Mouse (Mus musculus) neural tube, embryonic 15.5 days (tissue): ENCODE measurements at regions not wholly inside any gene's neighbourhood (a gene's known extent, or its start where the extent isn't known, plus 50 kb on each side); places are given as distances from the start of the nearest gene placed in this dataset.

Experiments
- ATAC-seq: fragments of 200-750 bp; cut with Nextera tagmentation; 2 replicates; pipeline ENCODE4 v1.8.0; 2017; ENCODE audit warnings: mild to moderate bottlenecking, moderate TSS enrichment, moderate library complexity; ENCODE audit not compliant: low FRiP score
- H3K27ac ChIP-seq: fragments of 300-500 bp; sonication (generic); replicated peaks from 2 replicates; pipeline ENCODE4 v1.5.1; 2015; ENCODE audit warnings: mild to moderate bottlenecking, inconsistent platforms
- H3K27me3 ChIP-seq: fragments of 300-500 bp; sonication (generic); replicated peaks from 2 replicates; pipeline ENCODE4 v1.6.1; 2015; ENCODE audit warnings: inconsistent platforms
- H3K36me3 ChIP-seq: fragments of 300-500 bp; sonication (generic); 2 replicates; pipeline ENCODE4 v1.6.1; 2015; ENCODE audit warnings: inconsistent platforms
- H3K4me1 ChIP-seq: fragments of 300-500 bp; sonication (generic); 2 replicates; pipeline ENCODE4 v1.6.1; 2015; ENCODE audit warnings: inconsistent platforms
- H3K4me2 ChIP-seq: fragments of 300-500 bp; sonication (generic); 2 replicates; pipeline ENCODE4 v1.6.1; 2015; ENCODE audit warnings: inconsistent platforms, mild to moderate bottlenecking, moderate library complexity
- H3K4me3 ChIP-seq: fragments of 300-500 bp; sonication (generic); replicated peaks from 2 replicates; pipeline ENCODE4 v1.5.1; 2015; ENCODE audit warnings: mild to moderate bottlenecking, inconsistent platforms
- H3K9ac ChIP-seq: fragments of 300-500 bp; sonication (generic); replicated peaks from 2 replicates; pipeline ENCODE4 v1.6.1; 2015; ENCODE audit warnings: mild to moderate bottlenecking, inconsistent platforms
- H3K9me3 ChIP-seq: fragments of 300-500 bp; sonication (generic); replicated peaks from 2 replicates; pipeline ENCODE4 v1.6.1; 2016; ENCODE audit warnings: inconsistent platforms
- WGBS: fragments of 180-500 bp; shearing (Covaris S2); methylation state at CpG from one replicate; pipeline ENCODE4 v1.1.7; 2015; ENCODE audit warnings: mixed read lengths; 5-methylcytosine and 5-hydroxymethylcytosine counted together

GRCm38 (mm10) chr2:82508595-82508994, 434.8 kb upstream of the Fsip2 start:
- no peak overlapping the region for H3K9ac ChIP-seq
- no peaks in the 10 kb centered on the region for H3K36me3 ChIP-seq
- no peaks in the 10 kb centered on the region for H3K27me3 ChIP-seq
- 27% methylated on average over 1 of the region's 1 CpGs for WGBS
- H3K4me1 ChIP-seq, result no peaks in the 10 kb centered on the region
- no peak overlapping the region for H3K4me2 ChIP-seq
- ATAC-seq, result no peak
- H3K27ac ChIP-seq, result no peak overlapping the region
- no peaks in the 10 kb centered on the region for H3K9me3 ChIP-seq
- no peak overlapping the region for H3K4me3 ChIP-seq

GRCm38 (mm10) chr2:82515165-82515564, 428.3 kb upstream of the Fsip2 start:
- Histone ChIP-seq H3K36me3 (no peaks in the 10 kb centered on the region), H3K27me3 (no peaks in the 10 kb centered on the region), H3K4me1 (no peaks in the 10 kb centered on the region), H3K9ac (no peak overlapping the region), H3K4me3 (no peak overlapping the region), H3K27ac (no peak overlapping the region), H3K4me2 (no peak overlapping the region), H3K9me3 (no peaks in the 10 kb centered on the region)
- ATAC-seq, result 0 out of 2 replicates have a peak, but pooled peaks have one; percentile 41
- WGBS, result 40% methylated on average over 3 of the region's 3 CpGs

DNA sequence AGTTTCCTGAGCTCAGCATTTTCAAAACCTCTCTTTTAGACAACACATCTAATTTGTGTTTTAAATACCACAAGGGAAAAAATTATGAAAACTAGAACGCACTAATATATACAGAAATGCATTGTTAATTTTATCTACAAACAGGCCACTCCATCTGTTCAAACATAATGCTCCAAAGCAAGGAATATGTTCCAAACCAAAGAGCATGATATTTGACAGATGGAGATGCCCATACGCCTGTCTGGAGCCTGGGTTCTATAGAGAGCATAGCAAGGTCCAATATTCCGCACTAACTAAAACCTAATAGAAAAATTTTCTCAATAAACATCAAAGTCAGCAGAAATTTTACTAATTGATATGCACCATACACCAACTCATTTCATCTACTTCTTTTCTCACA, 423.5 kb upstream of the Fsip2 start:
- Histone ChIP-seq H3K4me3 (no peak overlapping the region), H3K4me2 (no peak overlapping the region), H3K36me3 (no peaks in the 10 kb centered on the region), H3K27me3 (no peaks in the 10 kb centered on the region), H3K27ac (no peak overlapping the region), H3K9me3 (no peaks in the 10 kb centered on the region), H3K9ac (no peak overlapping the region), H3K4me1 (no peaks in the 10 kb centered on the region)
- WGBS, result 70% methylated on average over 3 of the region's 3 CpGs
- no peak for ATAC-seq

DNA sequence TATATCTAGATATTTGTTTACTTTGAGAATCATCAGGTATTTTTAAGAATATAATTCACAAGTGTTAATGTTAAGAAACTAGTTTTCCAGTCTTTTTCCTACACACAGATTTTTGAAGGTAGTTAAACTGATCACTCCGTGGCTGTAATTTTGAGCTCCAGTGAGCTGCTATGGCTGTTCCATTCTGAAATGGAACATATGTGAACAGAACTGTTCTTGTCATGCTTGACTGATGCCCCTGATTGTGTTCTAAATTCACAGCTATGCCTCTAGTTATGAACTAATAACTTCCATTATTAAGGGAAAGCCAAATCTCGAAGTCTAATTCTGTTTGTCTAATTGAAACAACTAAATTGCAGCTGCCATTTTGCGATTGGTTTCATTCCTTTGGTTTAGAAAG, 404.5 kb upstream of the Fsip2 start:
- ATAC-seq, result no peak
- Histone ChIP-seq H3K9me3 (no peaks in the 10 kb centered on the region), H3K36me3 (no peaks in the 10 kb centered on the region), H3K27me3 (no peaks in the 10 kb centered on the region), H3K4me3 (no peak overlapping the region), H3K27ac (no peak overlapping the region), H3K4me1 (no peaks in the 10 kb centered on the region), H3K4me2 (no peak overlapping the region), H3K9ac (no peak overlapping the region)
- 53% methylated on average over 3 of the region's 3 CpGs for WGBS

- Histone ChIP-seq H3K4me1 (no peaks in the 10 kb centered on the region), H3K27ac (no peak overlapping the region)
- no peak for ATAC-seq
These were observed 402.8 kb upstream of the Fsip2 start for GRCm38 (mm10) chr2:82540676-82541075.

DNA sequence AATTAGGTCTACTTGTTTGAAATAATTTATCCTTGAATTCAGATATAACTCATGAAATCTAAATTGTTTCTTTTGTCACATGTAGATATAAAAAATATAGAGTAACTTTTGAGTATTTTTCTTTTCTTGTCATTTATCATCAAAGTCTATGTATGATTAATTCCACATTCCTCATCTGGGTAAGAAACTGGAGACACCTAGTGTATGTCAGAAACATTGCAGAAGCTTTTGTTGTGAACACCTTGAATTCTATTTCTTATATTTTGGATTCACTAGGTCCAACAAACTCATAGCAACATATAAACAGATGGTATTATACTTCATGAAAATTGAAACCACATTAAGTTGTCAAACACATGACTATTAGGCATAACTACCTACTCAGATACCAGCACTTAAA, 373.1 kb upstream of the Fsip2 start:
- Histone ChIP-seq H3K27me3 (no peaks in the 10 kb centered on the region), H3K9ac (no peak overlapping the region), H3K36me3 (no peaks in the 10 kb centered on the region), H3K27ac (no peak overlapping the region), H3K4me2 (no peak overlapping the region), H3K9me3 (no peaks in the 10 kb centered on the region), H3K4me1 (no peaks in the 10 kb centered on the region), H3K4me3 (no peak overlapping the region)
- no peak for ATAC-seq

More at GRCm38 (mm10) chr2:82540676-82541075, 402.8 kb upstream of the Fsip2 start:
- H3K4me2 ChIP-seq, result no peak overlapping the region
- no peaks in the 10 kb centered on the region for H3K27me3 ChIP-seq
- no peak overlapping the region for H3K9ac ChIP-seq
- no peaks in the 10 kb centered on the region for H3K36me3 ChIP-seq
- no peak overlapping the region for H3K4me3 ChIP-seq
- H3K9me3 ChIP-seq, result no peaks in the 10 kb centered on the region

DNA sequence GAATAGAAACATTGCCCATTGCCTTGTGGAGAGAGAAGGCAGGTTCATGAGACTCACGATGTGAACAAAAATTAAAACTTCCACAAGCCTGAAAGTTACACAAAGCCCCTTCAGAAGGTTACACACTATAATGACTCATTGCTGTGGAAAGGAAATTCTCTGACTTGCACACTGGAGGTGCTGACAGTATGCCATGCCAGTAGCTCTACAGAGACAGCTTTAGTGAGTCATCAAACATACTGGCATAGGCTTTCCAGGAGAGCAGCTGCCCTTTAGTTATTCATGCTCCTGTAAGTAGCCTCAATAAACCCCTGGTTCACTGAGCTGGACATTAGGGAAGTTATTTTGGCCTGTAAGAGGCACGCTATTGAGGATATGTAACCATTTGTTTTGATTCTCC, 371.3 kb upstream of the Fsip2 start:
- Histone ChIP-seq H3K9me3 (no peaks in the 10 kb centered on the region), H3K36me3 (no peaks in the 10 kb centered on the region), H3K27ac (no peak overlapping the region), H3K4me1 (no peaks in the 10 kb centered on the region), H3K4me3 (no peak overlapping the region), H3K27me3 (no peaks in the 10 kb centered on the region), H3K9ac (no peak overlapping the region), H3K4me2 (no peak overlapping the region)
- WGBS, result 85% methylated on average over 2 of the region's 2 CpGs
- no peak for ATAC-seq

DNA sequence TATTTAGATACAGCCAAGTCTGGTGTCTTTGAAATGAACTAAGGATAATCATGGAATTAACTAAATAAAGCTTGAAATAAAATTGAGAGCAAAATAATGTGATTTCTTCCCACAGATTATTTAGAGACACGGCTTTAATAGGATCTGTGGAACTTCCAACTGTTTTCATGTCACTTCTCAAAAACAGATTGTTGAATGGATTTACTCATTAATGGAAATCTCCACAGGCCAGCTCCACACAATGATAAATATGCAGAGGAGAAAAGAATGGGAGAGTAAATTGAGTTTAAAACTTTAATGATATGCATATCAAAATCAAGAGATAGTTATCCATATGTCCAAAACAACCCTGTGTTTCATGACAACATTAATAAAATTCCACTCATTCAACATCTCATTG, 369.6 kb upstream of the Fsip2 start:
- Histone ChIP-seq H3K36me3 (no peaks in the 10 kb centered on the region), H3K9ac (no peak overlapping the region), H3K27ac (no peak overlapping the region), H3K4me3 (no peak overlapping the region), H3K4me2 (no peak overlapping the region), H3K4me1 (no peaks in the 10 kb centered on the region), H3K27me3 (no peaks in the 10 kb centered on the region), H3K9me3 (no peaks in the 10 kb centered on the region)
- 84% methylated on average over 1 of the region's 1 CpGs for WGBS
- ATAC-seq, result no peak

- ATAC-seq, result no peak
- Histone ChIP-seq H3K4me2 (no peak overlapping the region), H3K36me3 (no peaks in the 10 kb centered on the region), H3K27me3 (no peaks in the 10 kb centered on the region), H3K9ac (no peak overlapping the region), H3K9me3 (no peaks in the 10 kb centered on the region), H3K27ac (no peak overlapping the region), H3K4me1 (no peaks in the 10 kb centered on the region), H3K4me3 (no peak overlapping the region)
- WGBS, result 79% methylated on average over 1 of the region's 1 CpGs
These were observed 363.8 kb upstream of the Fsip2 start for GRCm38 (mm10) chr2:82579665-82580064.

GRCm38 (mm10) chr2:82616185-82616584, 327.2 kb upstream of the Fsip2 start:
- no peak overlapping the region for H3K27ac ChIP-seq
- no peaks in the 10 kb centered on the region for H3K4me1 ChIP-seq
- H3K36me3 ChIP-seq, result no peaks in the 10 kb centered on the region
- ATAC-seq, result no peak
- H3K4me3 ChIP-seq, result no peak overlapping the region
- H3K4me2 ChIP-seq, result no peak overlapping the region
- no peaks in the 10 kb centered on the region for H3K27me3 ChIP-seq
- no peaks in the 10 kb centered on the region for H3K9me3 ChIP-seq
- WGBS, result 22% methylated on average over 3 of the region's 3 CpGs
- no peak overlapping the region for H3K9ac ChIP-seq

DNA sequence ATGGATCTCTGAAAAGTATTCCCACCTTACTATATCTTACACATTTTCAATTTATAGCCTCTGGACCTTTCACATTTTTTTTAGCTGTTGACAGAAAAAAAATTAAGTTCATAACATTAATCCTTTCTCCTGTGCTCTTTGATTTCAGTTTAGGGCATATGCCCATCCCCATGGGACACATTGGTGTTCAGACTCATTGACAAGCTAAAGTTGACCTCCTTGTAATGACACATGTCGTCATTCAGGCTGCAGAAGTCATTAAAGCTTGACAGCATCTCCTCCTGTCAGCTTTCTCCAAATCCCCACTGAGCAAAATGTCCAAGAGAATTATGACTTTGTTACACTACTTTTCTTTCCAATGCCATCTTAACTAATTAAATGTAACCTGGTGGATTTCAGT, 322.9 kb upstream of the Fsip2 start:
- Histone ChIP-seq H3K9me3 (no peaks in the 10 kb centered on the region), H3K4me1 (no peaks in the 10 kb centered on the region), H3K4me2 (no peak overlapping the region), H3K36me3 (no peaks in the 10 kb centered on the region), H3K27ac (no peak overlapping the region), H3K4me3 (no peak overlapping the region), H3K9ac (no peak overlapping the region), H3K27me3 (no peaks in the 10 kb centered on the region)
- ATAC-seq, result no peak
- WGBS, result 33% methylated on average over 1 of the region's 1 CpGs

DNA sequence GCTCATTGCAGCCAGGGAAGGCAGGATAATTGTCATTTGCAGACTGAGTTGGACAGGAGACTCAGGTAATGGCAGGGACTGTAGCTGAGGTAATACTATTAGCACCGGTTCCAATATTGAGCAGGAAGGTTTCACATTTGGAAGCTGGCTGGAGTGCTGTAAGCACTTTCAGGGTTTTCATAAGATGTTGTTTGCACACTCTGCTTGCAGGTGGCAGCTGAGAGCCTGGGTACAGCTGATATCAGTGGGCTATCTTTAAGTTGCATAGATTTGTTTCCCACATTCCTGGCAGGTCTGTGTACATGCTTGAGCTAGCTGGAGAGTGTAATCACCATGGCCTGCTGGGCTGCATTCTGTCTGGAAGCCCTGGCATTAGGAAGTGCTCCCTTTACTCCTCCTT, 299.0 kb upstream of the Fsip2 start:
- 84% methylated on average over 1 of the region's 1 CpGs for WGBS
- H3K4me3 ChIP-seq, result no peak overlapping the region
- no peak overlapping the region for H3K27ac ChIP-seq
- no peak for ATAC-seq
- no peaks in the 10 kb centered on the region for H3K4me1 ChIP-seq
- H3K9me3 ChIP-seq, result no peaks in the 10 kb centered on the region
- no peaks in the 10 kb centered on the region for H3K27me3 ChIP-seq
- H3K9ac ChIP-seq, result no peak overlapping the region
- H3K4me2 ChIP-seq, result no peak overlapping the region
- no peaks in the 10 kb centered on the region for H3K36me3 ChIP-seq
